Mouse (Mus musculus): ENCODE results near the gene Zfp768. TPM values are rescaled to one million over a fixed set of nuclear protein-coding genes. Genes with fewer than 3 reads are reported as not detected.

Zfp768 gene
- polyA plus RNA-seq, 1 experiment: 17.5 TPM

GRCm38 (mm10) chr7:127308431-127308830 lies 37.0 kb downstream of the Zfp768 start:
- peaks cover 60% of the 10 kb centered on the region for H3K27me3 ChIP-seq (ENCODE audit: control insufficient read depth, insufficient read depth, insufficient read length)
- no peaks in the 10 kb centered on the region for H3K79me3 ChIP-seq (ENCODE audit: low read depth)
- H3K4me3 ChIP-seq (ENCODE audit: insufficient read depth, poor library complexity, severe bottlenecking): no peak overlapping the region
- H3K36me3 ChIP-seq (ENCODE audit: control insufficient read depth, insufficient read depth): no peaks in the 10 kb centered on the region
- H3K79me2 ChIP-seq (ENCODE audit: control insufficient read depth, insufficient read depth): no peaks in the 10 kb centered on the region
- no peak overlapping the region for H3ac ChIP-seq (ENCODE audit: control insufficient read depth, insufficient read length, low read depth)
- TF ChIP-seq USF1 (IDR thresholded peaks at IDR 0.05; ENCODE audit: low read depth): no peak
- no peak for TF ChIP-seq FOSL1 (IDR thresholded peaks at IDR 0.05; ENCODE audit: insufficient read depth, low read length, poor library complexity, severe bottlenecking)
- no peak for TF ChIP-seq MYOG (IDR thresholded peaks at IDR 0.05; ENCODE audit: control insufficient read depth, extremely low read depth, insufficient read length)
- TF ChIP-seq MAX (IDR thresholded peaks at IDR 0.05): no peak

GRCm38 (mm10) chr7:127297586-127298193 lies 47.7 kb downstream of the Zfp768 start:
- Histone ChIP-seq H3K79me2 (ENCODE audit: control insufficient read depth, insufficient read depth) (no peaks in the 10 kb centered on the region), H3K36me3 (ENCODE audit: control insufficient read depth, insufficient read depth) (no peaks in the 10 kb centered on the region), H3ac (ENCODE audit: control insufficient read depth, insufficient read length, low read depth) (no peak overlapping the region)

GRCm38 (mm10) chr7:127296786-127297555 lies 48.4 kb downstream of the Zfp768 start:
- H3K27me3 ChIP-seq (ENCODE audit: control insufficient read depth, insufficient read depth, insufficient read length): peaks cover 40% of the 10 kb centered on the region
- no peak overlapping the region for H3K4me3 ChIP-seq (ENCODE audit: insufficient read depth, poor library complexity, severe bottlenecking)
- H3K79me2 ChIP-seq (ENCODE audit: control insufficient read depth, insufficient read depth): no peaks in the 10 kb centered on the region
- H3K36me3 ChIP-seq (ENCODE audit: control insufficient read depth, insufficient read depth): no peaks in the 10 kb centered on the region
- TF ChIP-seq CTCF (IDR thresholded peaks at IDR 0.05; ENCODE audit: control insufficient read depth, insufficient read depth, insufficient read length) (no peak), MYOD1 (IDR thresholded peaks at IDR 0.05; ENCODE audit: control insufficient read depth, insufficient read length, low read depth) (no peak)
- H3K79me3 ChIP-seq (ENCODE audit: low read depth): no peaks in the 10 kb centered on the region
- no peak overlapping the region for H3ac ChIP-seq (ENCODE audit: control insufficient read depth, insufficient read length, low read depth)

More at GRCm38 (mm10) chr7:127297586-127298193, 47.7 kb downstream of the Zfp768 start:
- no peaks in the 10 kb centered on the region for H3K79me3 ChIP-seq (ENCODE audit: low read depth)
- no peak for TF ChIP-seq MAX (IDR thresholded peaks at IDR 0.05)
- no peak for TF ChIP-seq CEBPB (IDR thresholded peaks at IDR 0.05; ENCODE audit: low read depth)
- no peak for TF ChIP-seq MYOG (IDR thresholded peaks at IDR 0.05; ENCODE audit: control insufficient read depth, extremely low read depth, insufficient read length)
- TF ChIP-seq CTCF (IDR thresholded peaks at IDR 0.05; ENCODE audit: control insufficient read depth, insufficient read depth, insufficient read length): no peak
- no peak for TF ChIP-seq FOSL1 (IDR thresholded peaks at IDR 0.05; ENCODE audit: insufficient read depth, low read length, poor library complexity, severe bottlenecking)
- TF ChIP-seq USF1 (IDR thresholded peaks at IDR 0.05; ENCODE audit: low read depth): no peak
- TF ChIP-seq MYOD1 (IDR thresholded peaks at IDR 0.05; ENCODE audit: control insufficient read depth, insufficient read length, low read depth): no peak
- H3K4me3 ChIP-seq (ENCODE audit: insufficient read depth, poor library complexity, severe bottlenecking): no peak overlapping the region
- peaks cover 48% of the 10 kb centered on the region for H3K27me3 ChIP-seq (ENCODE audit: control insufficient read depth, insufficient read depth, insufficient read length)

GRCm38 (mm10) chr7:127296098-127296497 lies 49.3 kb downstream of the Zfp768 start, which contains the start of gene Itgal:
Itgal (plus strand) TSS chr7:127296260.
- Histone ChIP-seq H3K4me3 (ENCODE audit: insufficient read depth, poor library complexity, severe bottlenecking) (no peak within 1 kb of the TSS), H3K79me3 (ENCODE audit: low read depth) (no peaks in the 10 kb centered on the region), H3K79me2 (ENCODE audit: control insufficient read depth, insufficient read depth) (no peaks in the 10 kb centered on the region), H3K27me3 (ENCODE audit: control insufficient read depth, insufficient read depth, insufficient read length) (peaks cover 37% of the 10 kb centered on the region), H3ac (ENCODE audit: control insufficient read depth, insufficient read length, low read depth) (no peak within 1 kb of the TSS), H3K36me3 (ENCODE audit: control insufficient read depth, insufficient read depth) (no peaks in the 10 kb centered on the region)
- no peak for TF ChIP-seq FOSL1 (IDR thresholded peaks at IDR 0.05; ENCODE audit: insufficient read depth, low read length, poor library complexity, severe bottlenecking)
- no peak for TF ChIP-seq MAX (IDR thresholded peaks at IDR 0.05)
- no peak for TF ChIP-seq USF1 (IDR thresholded peaks at IDR 0.05; ENCODE audit: low read depth)
- no peak for TF ChIP-seq CTCF (IDR thresholded peaks at IDR 0.05; ENCODE audit: control insufficient read depth, insufficient read depth, insufficient read length)

Other genes starting within 250 kb of the Zfp768 start
- gene Qprt, start 223.4 kb downstream of the Zfp768 start, polyA plus RNA-seq (2012; fragmentation: generic; extraction: Trizol): not detected
- gene Spn, start 207.8 kb downstream of the Zfp768 start, polyA plus RNA-seq (2012; fragmentation: generic; extraction: Trizol): 23.1 TPM
- gene Cd2bp2, start 149.5 kb downstream of the Zfp768 start, polyA plus RNA-seq (2012; fragmentation: generic; extraction: Trizol): 56.2 TPM
- gene Tbc1d10b, start 137.1 kb downstream of the Zfp768 start, polyA plus RNA-seq (2012; fragmentation: generic; extraction: Trizol): 41.4 TPM
- 39.4 TPM for gene Mylpf, start 136.7 kb downstream of the Zfp768 start, polyA plus RNA-seq (2012; fragmentation: generic; extraction: Trizol)
- 16.1 TPM for gene Zfp553, start 112.5 kb downstream of the Zfp768 start, polyA plus RNA-seq (2012; fragmentation: generic; extraction: Trizol)
- 1.7 TPM for gene Sept1, start 112.5 kb downstream of the Zfp768 start, polyA plus RNA-seq (2012; fragmentation: generic; extraction: Trizol)
- gene Zfp771, start 101.3 kb downstream of the Zfp768 start, polyA plus RNA-seq (2012; fragmentation: generic; extraction: Trizol): 38.0 TPM
- 226 TPM for gene Dctpp1, start 84.9 kb downstream of the Zfp768 start, polyA plus RNA-seq (2012; fragmentation: generic; extraction: Trizol)
- 41.4 TPM for gene Sephs2, start 71.5 kb downstream of the Zfp768 start, polyA plus RNA-seq (2012; fragmentation: generic; extraction: Trizol)
- gene Itgal, start 49.3 kb downstream of the Zfp768 start, polyA plus RNA-seq (2012; fragmentation: generic; extraction: Trizol): 0.07 TPM
- gene Zfp747, start 30.5 kb upstream of the Zfp768 start, polyA plus RNA-seq (2012; fragmentation: generic; extraction: Trizol): 5.1 TPM
- 0.32 TPM for gene 9130019O22Rik, start 41.6 kb upstream of the Zfp768 start, polyA plus RNA-seq (2012; fragmentation: generic; extraction: Trizol)
- gene E430018J23Rik, start 48.0 kb upstream of the Zfp768 start, polyA plus RNA-seq (2012; fragmentation: generic; extraction: Trizol): 2.9 TPM
- gene Zfp764, start 61.2 kb upstream of the Zfp768 start, polyA plus RNA-seq (2012; fragmentation: generic; extraction: Trizol): 1.9 TPM
- gene Zfp688, start 76.5 kb upstream of the Zfp768 start, polyA plus RNA-seq (2012; fragmentation: generic; extraction: Trizol): 8.2 TPM
- gene Zfp689, start 103.6 kb upstream of the Zfp768 start, polyA plus RNA-seq (2012; fragmentation: generic; extraction: Trizol): 3.7 TPM
- gene Prr14, start 114.0 kb upstream of the Zfp768 start, polyA plus RNA-seq (2012; fragmentation: generic; extraction: Trizol): 28.6 TPM
- 20.9 TPM for gene Fbrs, start 133.6 kb upstream of the Zfp768 start, polyA plus RNA-seq (2012; fragmentation: generic; extraction: Trizol)
- 24.1 TPM for gene Srcap, start 166.4 kb upstream of the Zfp768 start, polyA plus RNA-seq (2012; fragmentation: generic; extraction: Trizol)
- gene Gm42715, start 174.0 kb upstream of the Zfp768 start, polyA plus RNA-seq (2012; fragmentation: generic; extraction: Trizol): 14.9 TPM
- gene Tmem265, start 215.8 kb upstream of the Zfp768 start, polyA plus RNA-seq (2012; fragmentation: generic; extraction: Trizol): not detected
- gene Phkg2, start 227.8 kb upstream of the Zfp768 start, polyA plus RNA-seq (2012; fragmentation: generic; extraction: Trizol): 21.1 TPM
- gene Ccdc189, start 243.0 kb upstream of the Zfp768 start, polyA plus RNA-seq (2012; fragmentation: generic; extraction: Trizol): 4.2 TPM
- 29.7 TPM for gene Rnf40, start 243.2 kb upstream of the Zfp768 start, polyA plus RNA-seq (2012; fragmentation: generic; extraction: Trizol)

Measured in C2C12 (cell line).